Mouse (Mus musculus) heart, embryonic 16.5 days (tissue): ENCODE results near the gene Phgr1. TPM values are rescaled to one million over a fixed set of nuclear protein-coding genes. Genes with fewer than 3 reads are reported as not detected.

Source experiments
- ATAC-seq: fragments of 200-750 bp; cut with Nextera tagmentation; replicated peaks from 2 replicates; pipeline ENCODE4 v1.8.0; 2017; ENCODE audit warnings: moderate number of reproducible peaks; ENCODE audit not compliant: insufficient read depth, low FRiP score; ENCODE audit errors: extremely low read depth
- H3K27ac ChIP-seq: fragments of 300-500 bp; sonication (generic); 2 replicates; pipeline ENCODE4 v1.5.1; 2014; ENCODE audit warnings: mild to moderate bottlenecking, low read length, control low read depth, moderate library complexity
- H3K27me3 ChIP-seq: fragments of 300-500 bp; sonication (generic); 2 replicates; pipeline ENCODE4 v1.6.1; 2014; ENCODE audit warnings: low read length, mixed read lengths; ENCODE audit not compliant: control insufficient read depth, insufficient read depth
- H3K36me3 ChIP-seq: fragments of 300-500 bp; sonication (generic); 2 replicates; pipeline ENCODE4 v1.6.1; 2014; ENCODE audit not compliant: control insufficient read depth, insufficient read depth
- H3K4me1 ChIP-seq: fragments of 300-500 bp; sonication (generic); 2 replicates; pipeline ENCODE4 v1.6.1; 2014; ENCODE audit warnings: low read length, mixed read lengths; ENCODE audit not compliant: control insufficient read depth, insufficient read depth
- H3K4me2 ChIP-seq: fragments of 300-500 bp; sonication (generic); 2 replicates; pipeline ENCODE4 v1.6.1; 2014; ENCODE audit warnings: low read depth, mild to moderate bottlenecking, control low read depth, low read length
- H3K4me3 ChIP-seq: fragments of 300-500 bp; sonication (generic); 2 replicates; pipeline ENCODE4 v1.5.1; 2014; ENCODE audit warnings: mild to moderate bottlenecking, control low read depth, low read length
- H3K9ac ChIP-seq: fragments of 300-500 bp; sonication (generic); 2 replicates; pipeline ENCODE4 v1.6.1; 2014; ENCODE audit warnings: low read length, control low read depth
- H3K9me3 ChIP-seq: fragments of 300-500 bp; sonication (generic); replicated peaks from 2 replicates; pipeline ENCODE4 v1.6.1; 2016; ENCODE audit warnings: low read length; ENCODE audit not compliant: control insufficient read depth
- WGBS: fragments of 180-500 bp; shearing (Covaris S2); extraction: QIAGEN DNeasy Blood & Tissue Kit; methylation state at CpG from one replicate; pipeline ENCODE4 v1.1.7; 2014; 5-methylcytosine and 5-hydroxymethylcytosine counted together
- polyA plus RNA-seq: library from polyadenylated mRNA; unstranded; fragments of >200 nt; fragmentation: Nextera tagmentation; extraction: Ambion mirVana; gene quantifications from 2 replicates; pipeline ENCODE4 v1.2.1, GENCODE M21; 2015

Gene Phgr1
- polyA plus RNA-seq, 1 experiment from 2014 or later, result 1.2 TPM

DNA sequence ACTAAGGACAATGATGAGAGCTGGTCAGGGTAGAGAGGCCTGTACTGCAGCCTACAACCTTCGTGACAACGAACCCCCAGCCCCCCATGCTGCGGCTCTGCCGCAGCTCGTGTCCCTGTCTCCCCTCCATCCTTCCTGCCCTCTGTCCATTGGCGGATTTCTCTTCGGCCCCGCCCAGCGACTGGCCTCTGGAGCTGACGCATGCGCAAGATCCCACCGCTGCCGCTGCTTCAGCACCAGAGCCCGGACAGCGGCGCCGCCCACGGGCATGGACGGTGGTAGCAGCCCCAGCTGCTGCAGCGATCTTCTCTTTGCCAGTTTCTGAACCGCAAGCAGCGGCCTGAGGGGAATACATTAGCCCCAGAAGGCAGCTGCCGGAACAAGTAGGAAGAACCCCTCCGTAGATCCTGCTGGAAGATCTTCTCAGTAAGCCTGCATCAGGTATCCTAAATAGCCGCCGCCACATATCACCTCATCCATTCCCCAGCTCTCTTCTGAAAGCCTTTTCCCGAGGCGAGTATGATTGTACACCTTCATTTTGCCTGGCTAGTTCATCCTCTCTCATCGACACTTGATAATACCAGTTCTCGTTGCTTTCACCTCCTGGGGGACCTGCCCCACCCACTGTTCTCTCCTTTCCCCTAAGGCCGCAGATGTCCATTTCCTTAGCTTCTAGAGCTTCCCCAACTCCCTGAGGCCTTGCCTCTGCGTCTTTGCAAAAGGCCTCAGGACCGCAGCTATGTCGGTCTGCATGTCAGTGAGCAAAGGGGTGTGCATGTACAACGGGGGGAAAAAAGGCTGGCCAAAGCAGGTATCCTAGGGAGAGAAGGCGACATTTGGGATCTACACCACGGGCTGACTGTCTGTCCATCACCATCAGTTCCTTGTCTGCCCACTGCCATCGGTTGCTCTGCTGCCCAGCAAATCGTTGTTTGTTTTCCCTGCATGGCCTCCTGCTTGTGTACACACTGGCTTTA is 7.2 kb downstream of the Phgr1 start, which contains the start of gene Disp2:
Gene Disp2 (plus strand): TSS at position 216 of the 977 bp plus-strand sequence.
- Histone ChIP-seq H3K9ac (0 out of 2 replicates have a peak within 1 kb of the TSS, but pooled peaks have one; percentile 14), H3K36me3 (no peaks in the 10 kb centered on the region), H3K27me3 (no peaks in the 10 kb centered on the region; the same call in none of the 2 replicates), H3K4me1 (peaks cover 11% of the 10 kb centered on the region), H3K4me3 (peak within 1 kb of the TSS; percentile 39), H3K4me2 (peak within 1 kb of the TSS; percentile 68), H3K27ac (no peak within 1 kb of the TSS), H3K9me3 (no peaks in the 10 kb centered on the region)
- ATAC-seq, result peak; percentile 83
- 12% methylated on average over 39 of the region's 39 CpGs for WGBS

DNA sequence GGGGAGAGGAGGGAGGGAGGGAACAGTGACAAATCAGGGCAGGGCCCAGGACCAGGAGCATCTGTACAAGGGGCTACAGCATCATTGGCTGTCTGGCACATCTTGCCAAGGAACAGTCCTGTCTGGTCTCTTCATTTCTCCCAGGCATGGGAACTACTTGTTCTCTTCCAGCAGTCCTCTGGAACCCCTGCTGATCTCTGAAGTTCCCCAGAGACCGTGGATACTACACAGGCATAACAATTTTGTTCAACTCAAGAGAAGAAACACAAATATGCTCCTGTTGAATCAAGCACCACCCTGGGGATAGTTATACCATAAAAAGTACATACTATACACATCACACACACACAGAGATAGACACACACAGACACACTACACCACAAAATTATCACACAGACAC is 8.5 kb downstream of the Phgr1 start:
- Histone ChIP-seq H3K27me3 (no peaks in the 10 kb centered on the region; the same call in none of the 2 replicates), H3K36me3 (no peaks in the 10 kb centered on the region), H3K4me3 (no peak overlapping the region), H3K9me3 (no peaks in the 10 kb centered on the region), H3K4me1 (peaks cover 10% of the 10 kb centered on the region), H3K4me2 (no peak overlapping the region), H3K9ac (no peak overlapping the region), H3K27ac (no peak overlapping the region)
- ATAC-seq, result no peak
- 40% methylated on average over 1 of the region's 1 CpGs for WGBS

DNA sequence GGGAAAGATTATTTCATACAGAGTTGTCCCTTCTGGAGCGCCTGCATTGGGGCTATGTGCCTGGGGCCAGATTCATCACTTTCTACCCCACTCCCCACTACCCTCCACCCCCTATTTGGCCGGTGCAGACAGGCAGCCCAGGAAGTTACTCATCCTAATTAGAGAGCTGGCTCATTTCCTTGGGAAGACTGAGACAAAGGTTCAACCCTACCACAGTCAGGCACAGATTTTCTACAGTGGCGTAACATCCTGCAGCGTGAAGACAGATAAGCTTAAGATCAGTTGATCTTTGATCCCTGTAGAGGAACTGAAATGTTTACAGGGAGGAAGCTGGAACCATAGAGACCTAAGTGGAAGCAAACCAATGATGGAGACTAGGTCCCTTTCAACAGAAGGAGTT is 9.7 kb downstream of the Phgr1 start:
- ATAC-seq, result no peak
- H3K9me3 ChIP-seq, result no peaks in the 10 kb centered on the region
- H3K4me2 ChIP-seq, result no peak overlapping the region
- H3K27me3 ChIP-seq, result no peaks in the 10 kb centered on the region; the same call in none of the 2 replicates
- no peak overlapping the region for H3K27ac ChIP-seq
- WGBS, result 49% methylated on average over 4 of the region's 4 CpGs
- peaks cover 9% of the 10 kb centered on the region for H3K4me1 ChIP-seq
- H3K36me3 ChIP-seq, result no peaks in the 10 kb centered on the region
- no peak overlapping the region for H3K9ac ChIP-seq
- H3K4me3 ChIP-seq, result no peak overlapping the region

DNA sequence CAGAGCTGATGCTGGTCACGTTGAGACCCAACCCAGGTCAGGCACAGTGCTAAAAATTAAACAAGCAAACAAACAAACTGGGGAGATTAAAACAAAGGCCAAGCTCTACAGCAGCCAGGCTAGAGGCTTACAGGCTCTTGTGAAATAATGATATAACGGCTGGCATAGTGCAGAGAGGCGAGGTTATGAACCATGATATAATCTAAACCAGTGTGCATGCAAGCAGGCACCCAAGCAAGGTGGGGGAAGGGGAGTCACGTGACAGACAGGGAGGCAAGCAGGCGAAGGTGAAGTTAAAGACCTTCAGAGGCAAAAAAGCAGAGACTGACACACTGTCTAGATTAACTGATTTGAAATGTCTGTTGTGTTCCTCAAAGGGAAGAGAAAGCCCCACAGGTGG is 10.5 kb downstream of the Phgr1 start:
- Histone ChIP-seq H3K36me3 (no peaks in the 10 kb centered on the region), H3K27ac (no peak overlapping the region), H3K9ac (no peak overlapping the region), H3K27me3 (no peaks in the 10 kb centered on the region; the same call in none of the 2 replicates), H3K4me2 (no peak overlapping the region), H3K4me3 (no peak overlapping the region), H3K4me1 (peaks cover 9% of the 10 kb centered on the region), H3K9me3 (no peaks in the 10 kb centered on the region)
- no peak for ATAC-seq
- 51% methylated on average over 5 of the region's 5 CpGs for WGBS

DNA sequence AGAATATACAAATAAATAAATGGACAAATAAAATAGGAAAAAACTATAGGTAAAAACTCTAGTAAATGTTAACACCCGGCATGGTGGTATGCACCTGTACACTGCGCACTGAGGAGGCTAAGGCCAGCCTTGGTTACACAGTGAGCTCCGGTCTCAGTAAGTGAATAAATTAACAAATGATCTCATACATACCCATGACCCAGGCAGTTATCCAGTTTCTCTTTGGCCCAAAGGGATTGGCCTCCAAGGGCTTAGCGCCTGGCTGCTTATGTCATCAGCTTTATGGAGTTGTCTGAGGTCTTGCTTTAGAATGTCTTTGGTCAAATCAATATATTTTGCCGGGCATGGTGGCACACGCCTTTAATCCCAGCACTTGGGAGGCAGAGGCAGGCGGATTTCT is 11.1 kb downstream of the Phgr1 start:
- H3K4me1 ChIP-seq, result peaks cover 9% of the 10 kb centered on the region
- H3K27me3 ChIP-seq, result no peaks in the 10 kb centered on the region; the same call in none of the 2 replicates
- no peak overlapping the region for H3K4me2 ChIP-seq
- no peak for ATAC-seq
- H3K4me3 ChIP-seq, result no peak overlapping the region
- H3K9me3 ChIP-seq, result no peaks in the 10 kb centered on the region
- whole genome bisulfite sequencing, result 84% methylated on average over 7 of the region's 7 CpGs
- no peak overlapping the region for H3K27ac ChIP-seq
- no peaks in the 10 kb centered on the region for H3K36me3 ChIP-seq
- H3K9ac ChIP-seq, result no peak overlapping the region

DNA sequence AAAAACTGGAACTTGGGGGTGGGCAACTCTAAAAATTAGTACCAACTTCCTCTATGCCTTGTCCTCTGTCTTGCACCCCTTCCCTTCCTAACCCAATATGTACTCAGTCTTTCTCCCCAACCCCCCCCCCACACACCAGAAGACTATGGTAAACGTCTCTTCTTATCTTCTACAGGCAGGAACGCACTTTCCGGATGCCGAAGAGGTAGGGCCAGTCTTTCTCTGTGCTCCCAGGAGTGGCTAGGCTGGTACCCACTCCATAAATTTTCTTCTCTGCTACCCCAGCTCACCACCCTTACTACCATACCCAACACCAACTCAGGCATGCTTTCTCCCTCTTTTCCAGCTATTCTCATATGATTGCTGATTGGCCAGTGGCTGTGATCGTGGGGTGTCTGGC is 14.0 kb downstream of the Phgr1 start:
- H3K4me3 ChIP-seq, result no peak overlapping the region
- H3K27me3 ChIP-seq, result peaks cover 2% of the 10 kb centered on the region; the same call in 1 of the 2 replicates
- no peak overlapping the region for H3K9ac ChIP-seq
- no peak overlapping the region for H3K27ac ChIP-seq
- H3K36me3 ChIP-seq, result no peaks in the 10 kb centered on the region
- H3K4me2 ChIP-seq, result no peak overlapping the region
- no peaks in the 10 kb centered on the region for H3K9me3 ChIP-seq
- H3K4me1 ChIP-seq, result peaks cover 8% of the 10 kb centered on the region; the same call in 1 of the 2 replicates
- 69% methylated on average over 5 of the region's 5 CpGs for WGBS
- no peak for ATAC-seq

DNA sequence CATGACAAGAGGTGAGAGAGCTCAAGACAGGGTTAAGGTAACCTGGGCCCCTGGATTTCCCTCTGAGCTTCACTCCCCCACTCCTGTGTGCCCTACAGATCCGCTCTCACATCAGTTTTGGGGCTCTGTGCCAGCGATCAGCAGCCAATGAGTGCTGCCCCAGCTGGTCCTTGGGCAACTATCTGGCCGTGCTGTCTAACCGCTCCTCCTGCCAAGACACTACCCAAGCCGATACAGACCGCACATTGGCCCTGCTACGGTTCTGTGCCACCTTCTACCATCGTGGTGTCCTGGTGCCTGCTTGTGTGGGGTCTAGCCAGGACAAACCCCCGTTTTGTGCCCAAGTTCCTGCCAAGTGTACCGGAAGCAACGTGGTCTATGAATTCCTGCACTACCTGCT is 16.9 kb downstream of the Phgr1 start:
- Histone ChIP-seq H3K27me3 (peaks cover 7% of the 10 kb centered on the region), H3K9ac (no peak overlapping the region), H3K4me3 (no peak overlapping the region), H3K9me3 (no peaks in the 10 kb centered on the region), H3K36me3 (no peaks in the 10 kb centered on the region), H3K27ac (no peak overlapping the region), H3K4me1 (peaks cover 8% of the 10 kb centered on the region; the same call in 1 of the 2 replicates), H3K4me2 (no peak overlapping the region)
- ATAC-seq, result no peak
- 83% methylated on average over 11 of the region's 11 CpGs for WGBS

DNA sequence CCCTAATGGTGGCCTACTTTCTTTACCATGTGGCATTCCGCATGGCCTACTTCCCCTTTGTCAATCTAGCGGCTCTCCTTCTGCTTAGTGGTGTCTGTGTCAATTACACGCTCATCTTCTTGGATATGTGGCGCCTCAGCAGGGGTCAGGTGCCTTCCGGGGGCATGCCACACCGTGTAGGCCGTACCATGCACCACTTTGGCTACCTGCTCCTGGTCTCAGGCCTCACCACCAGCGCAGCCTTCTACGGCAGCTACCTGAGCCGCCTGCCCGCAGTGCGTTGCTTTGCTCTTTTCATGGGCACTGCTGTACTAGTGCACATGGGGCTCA is 17.6 kb downstream of the Phgr1 start:
- Histone ChIP-seq H3K4me1 (peaks cover 8% of the 10 kb centered on the region; the same call in 1 of the 2 replicates), H3K4me3 (peak overlapping the region; percentile 37), H3K4me2 (peak overlapping the region; percentile 52), H3K36me3 (no peaks in the 10 kb centered on the region), H3K27ac (no peak overlapping the region), H3K9ac (peak overlapping the region; percentile 44; the same call in 1 of the 2 replicates), H3K9me3 (no peaks in the 10 kb centered on the region), H3K27me3 (peaks cover 7% of the 10 kb centered on the region)
- ATAC-seq, result no peak
- WGBS, result 57% methylated on average over 12 of the region's 12 CpGs
